Mouse (Mus musculus) spleen, adult 2 months (tissue): Measurements from ENCODE around the gene Pde4d. TPM values are rescaled to one million over a fixed set of nuclear protein-coding genes. Genes with fewer than 3 reads are reported as not detected.

Experiments used
- DNase-seq, 2 experiments: peaks; one replicate each; pipeline versions ENCODE4 v3.0.0 to v3.0.0-alpha.2; 2012 to 2021; ENCODE audit warnings: low spot score in 2 of 2, low read depth in 1 of 2
- H3K27ac ChIP-seq: fragments of 200-500 bp; 2 replicates; pipeline ENCODE4 v1.5.1; 2012; ENCODE audit warnings: low read length, inconsistent platforms; ENCODE audit not compliant: insufficient read depth
- H3K27me3 ChIP-seq: fragments of 200-500 bp; 2 replicates; pipeline ENCODE4 v1.6.1; 2012; ENCODE audit warnings: mild to moderate bottlenecking, moderate library complexity, low read length, inconsistent platforms; ENCODE audit not compliant: control insufficient read depth, insufficient read depth
- H3K36me3 ChIP-seq: fragments of 200-500 bp; 2 replicates; pipeline ENCODE4 v1.6.1; 2012; ENCODE audit warnings: mild to moderate bottlenecking, low read length, inconsistent platforms; ENCODE audit not compliant: control insufficient read depth, insufficient read depth
- H3K4me1 ChIP-seq: fragments of 200-500 bp; 2 replicates; pipeline ENCODE4 v1.6.1; 2011; ENCODE audit warnings: inconsistent platforms; ENCODE audit not compliant: control insufficient read depth, insufficient read depth, insufficient read length
- H3K4me3 ChIP-seq: fragments of 200-500 bp; 2 replicates; pipeline ENCODE4 v1.5.1; 2011; ENCODE audit warnings: mild to moderate bottlenecking, inconsistent platforms; ENCODE audit not compliant: insufficient read depth, insufficient read length; ENCODE audit errors: extremely low read depth
- CTCF ChIP-seq: fragments of 200-500 bp; IDR thresholded peaks from 2 replicates; pipeline ENCODE4 v1.5.1; 2011; ENCODE audit warnings: mild to moderate bottlenecking, inconsistent platforms; ENCODE audit not compliant: insufficient read depth, insufficient read length, insufficient replicate concordance; ENCODE audit errors: extremely low read depth
- POLR2A ChIP-seq: fragments of 200-500 bp; IDR thresholded peaks from 2 replicates; pipeline ENCODE4 v1.6.1; 2011; ENCODE audit warnings: low read depth, low read length, inconsistent platforms
- WGBS: fragments of 180-500 bp; shearing (Covaris S2); methylation state at CpG from one replicate; pipeline ENCODE4 v1.1.7; 2018; 5-methylcytosine and 5-hydroxymethylcytosine counted together
- polyA plus RNA-seq: library from polyadenylated mRNA; depleted of rRNA; stranded (reverse); fragments of >200 nt; gene quantifications from 2 replicates; pipeline ENCODE4 v1.2.3, GENCODE M21; 2012

Pde4d gene
- polyA plus RNA-seq, 1 experiment: 4.8 TPM

GRCm38 (mm10) chr13:109864311-109864710, 1414.6 kb downstream of the Pde4d start:
- H3K4me3 ChIP-seq: no peak overlapping the region
- no peak overlapping the region for H3K27ac ChIP-seq
- WGBS: 85% methylated on average over 6 of the region's 6 CpGs
- DNase-seq: no peak
- no peaks in the 10 kb centered on the region for H3K27me3 ChIP-seq
- no peaks in the 10 kb centered on the region for H3K4me1 ChIP-seq
- no peaks in the 10 kb centered on the region for H3K36me3 ChIP-seq
- TF ChIP-seq CTCF: no peak
- no peak for TF ChIP-seq POLR2A

GRCm38 (mm10) chr13:109880392-109880791, 1430.6 kb downstream of the Pde4d start:
- TF ChIP-seq POLR2A: no peak

GRCm38 (mm10) chr13:109881161-109881857, 1431.6 kb downstream of the Pde4d start:
- H3K4me1 ChIP-seq: no peaks in the 10 kb centered on the region
- H3K27ac ChIP-seq: no peak overlapping the region
- no peak overlapping the region for H3K4me3 ChIP-seq
- no peaks in the 10 kb centered on the region for H3K27me3 ChIP-seq
- 85% methylated on average over 11 of the region's 11 CpGs for WGBS
- no peak for DNase-seq
- TF ChIP-seq CTCF: no peak
- no peak for TF ChIP-seq POLR2A
- no peaks in the 10 kb centered on the region for H3K36me3 ChIP-seq

More at GRCm38 (mm10) chr13:109880392-109880791, 1430.6 kb downstream of the Pde4d start:
- WGBS: 79% methylated on average over 8 of the region's 8 CpGs
- DNase-seq: no peak
- Histone ChIP-seq H3K36me3 (no peaks in the 10 kb centered on the region), H3K4me1 (no peaks in the 10 kb centered on the region), H3K27me3 (no peaks in the 10 kb centered on the region), H3K27ac (no peak overlapping the region), H3K4me3 (no peak overlapping the region)

GRCm38 (mm10) chr13:109883636-109884035, 1433.9 kb downstream of the Pde4d start:
- H3K36me3 ChIP-seq: no peaks in the 10 kb centered on the region
- H3K4me1 ChIP-seq: no peaks in the 10 kb centered on the region
- no peak overlapping the region for H3K27ac ChIP-seq
- DNase-seq: no peak
- 70% methylated on average over 5 of the region's 5 CpGs for WGBS
- TF ChIP-seq CTCF: no peak
- no peak for TF ChIP-seq POLR2A
- no peak overlapping the region for H3K4me3 ChIP-seq
- H3K27me3 ChIP-seq: no peaks in the 10 kb centered on the region

GRCm38 (mm10) chr13:109884812-109885211, 1435.1 kb downstream of the Pde4d start:
- no peaks in the 10 kb centered on the region for H3K4me1 ChIP-seq
- WGBS: 96% methylated on average over 7 of the region's 7 CpGs
- H3K4me3 ChIP-seq: no peak overlapping the region
- DNase-seq: no peak
- H3K27ac ChIP-seq: no peak overlapping the region
- no peaks in the 10 kb centered on the region for H3K27me3 ChIP-seq
- TF ChIP-seq CTCF (no peak), POLR2A (no peak)
- H3K36me3 ChIP-seq: no peaks in the 10 kb centered on the region

- Histone ChIP-seq H3K27ac (no peak overlapping the region), H3K27me3 (no peaks in the 10 kb centered on the region), H3K36me3 (no peaks in the 10 kb centered on the region), H3K4me3 (no peak overlapping the region), H3K4me1 (no peaks in the 10 kb centered on the region)
- TF ChIP-seq CTCF (no peak), POLR2A (no peak)
- no peak for DNase-seq
- 82% methylated on average over 4 of the region's 4 CpGs for WGBS
Observed at GRCm38 (mm10) chr13:109888293-109888692, 1438.5 kb downstream of the Pde4d start.

GRCm38 (mm10) chr13:109891194-109891909, 1441.6 kb downstream of the Pde4d start:
- H3K4me1 ChIP-seq: no peaks in the 10 kb centered on the region
- no peaks in the 10 kb centered on the region for H3K27me3 ChIP-seq
- no peak for DNase-seq
- TF ChIP-seq CTCF (no peak), POLR2A (no peak)
- H3K4me3 ChIP-seq: no peak overlapping the region
- H3K36me3 ChIP-seq: no peaks in the 10 kb centered on the region
- WGBS: 79% methylated on average over 6 of the region's 6 CpGs
- H3K27ac ChIP-seq: no peak overlapping the region
